Mouse (Mus musculus) liver, embryonic 11.5 days (tissue): Measurements from ENCODE around the gene Ddx43. TPM values are rescaled to one million over a fixed set of nuclear protein-coding genes. Genes with fewer than 3 reads are reported as not detected.
A peak's percentile ranks its signal among the peaks of the same experiment; 100 is the strongest.

Experiments
- ATAC-seq: fragments of 200-750 bp; cut with Nextera tagmentation; replicated peaks from 2 replicates; pipeline ENCODE4 v1.8.0; 2017; ENCODE audit warnings: moderate number of reproducible peaks, mild to moderate bottlenecking, moderate TSS enrichment, moderate library complexity; ENCODE audit not compliant: low FRiP score
- DNase-seq: peaks from one replicate; pipeline ENCODE4 v3.0.0-alpha.2; 2017; ENCODE audit warnings: low spot score
- H3K27ac ChIP-seq: fragments of 300-500 bp; sonication (generic); 2 replicates; pipeline ENCODE4 v1.5.1; 2014; ENCODE audit warnings: mild to moderate bottlenecking, low read depth, low read length, control low read depth
- H3K27me3 ChIP-seq: fragments of 300-500 bp; sonication (generic); replicated peaks from 2 replicates; pipeline ENCODE4 v1.6.1; 2014; ENCODE audit warnings: low read length, mixed read lengths; ENCODE audit not compliant: control insufficient read depth, insufficient read depth
- H3K36me3 ChIP-seq: fragments of 300-500 bp; sonication (generic); 2 replicates; pipeline ENCODE4 v1.6.1; 2014; ENCODE audit warnings: mild to moderate bottlenecking, low read length, moderate library complexity, mixed read lengths; ENCODE audit not compliant: control insufficient read depth, insufficient read depth
- H3K4me1 ChIP-seq: fragments of 300-500 bp; sonication (generic); replicated peaks from 2 replicates; pipeline ENCODE4 v1.6.1; 2014; ENCODE audit warnings: low read length, mixed read lengths; ENCODE audit not compliant: control insufficient read depth, insufficient read depth
- H3K4me2 ChIP-seq: fragments of 300-500 bp; sonication (generic); 2 replicates; pipeline ENCODE4 v1.6.1; 2014; ENCODE audit warnings: mild to moderate bottlenecking, control low read depth, moderate library complexity
- H3K4me3 ChIP-seq: fragments of 300-500 bp; sonication (generic); 2 replicates; pipeline ENCODE4 v1.5.1; 2014; ENCODE audit warnings: low read depth, low read length, control low read depth
- H3K9ac ChIP-seq: fragments of 300-500 bp; sonication (generic); 2 replicates; pipeline ENCODE4 v1.6.1; 2014; ENCODE audit warnings: low read depth, low read length, control low read depth
- H3K9me3 ChIP-seq: fragments of 300-500 bp; sonication (generic); 2 replicates; pipeline ENCODE4 v1.6.1; 2016; ENCODE audit warnings: low read length, inconsistent platforms, mixed read lengths; ENCODE audit not compliant: control insufficient read depth
- WGBS: fragments of 180-500 bp; shearing (Covaris S2); extraction: QIAGEN DNeasy Blood & Tissue Kit; methylation state at CpG from one replicate; pipeline ENCODE4 v1.1.7; 2014; 5-methylcytosine and 5-hydroxymethylcytosine counted together
- polyA plus RNA-seq: library from polyadenylated mRNA; unstranded; fragments of >200 nt; fragmentation: Nextera tagmentation; extraction: Ambion mirVana; gene quantifications from 2 replicates; pipeline ENCODE4 v1.2.1, GENCODE M21; 2014

Ddx43 gene
- polyA plus RNA-seq, 1 experiment from 2014 or later: 0.19 TPM

DNA sequence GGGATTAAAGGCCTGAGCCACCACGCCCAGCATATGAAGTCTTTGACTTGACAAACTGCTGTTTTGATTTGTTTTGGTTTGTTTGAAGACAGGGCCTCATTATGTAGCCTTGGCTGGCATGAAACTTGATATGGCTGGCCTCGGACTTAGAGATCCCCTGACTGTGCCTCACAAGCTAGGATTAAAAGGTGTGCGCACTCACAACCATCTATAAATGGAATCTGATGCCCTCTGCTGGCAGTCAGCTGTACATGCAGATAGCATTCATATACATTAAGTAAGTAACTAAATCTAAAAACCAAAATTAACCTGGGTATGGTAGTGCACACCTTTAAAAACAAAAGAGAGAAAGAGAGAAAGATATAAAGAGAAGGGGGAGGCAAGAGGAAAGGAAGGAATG, 9.7 kb upstream of the Ddx43 start:
- Histone ChIP-seq H3K9me3 (no peaks in the 10 kb centered on the region), H3K27ac (no peak overlapping the region), H3K36me3 (no peaks in the 10 kb centered on the region), H3K4me1 (no peaks in the 10 kb centered on the region), H3K4me3 (no peak overlapping the region), H3K4me2 (no peak overlapping the region), H3K27me3 (no peaks in the 10 kb centered on the region), H3K9ac (no peak overlapping the region)
- DNase-seq (no peak), ATAC-seq (no peak)
- 48% methylated on average over 3 of the region's 3 CpGs for WGBS

DNA sequence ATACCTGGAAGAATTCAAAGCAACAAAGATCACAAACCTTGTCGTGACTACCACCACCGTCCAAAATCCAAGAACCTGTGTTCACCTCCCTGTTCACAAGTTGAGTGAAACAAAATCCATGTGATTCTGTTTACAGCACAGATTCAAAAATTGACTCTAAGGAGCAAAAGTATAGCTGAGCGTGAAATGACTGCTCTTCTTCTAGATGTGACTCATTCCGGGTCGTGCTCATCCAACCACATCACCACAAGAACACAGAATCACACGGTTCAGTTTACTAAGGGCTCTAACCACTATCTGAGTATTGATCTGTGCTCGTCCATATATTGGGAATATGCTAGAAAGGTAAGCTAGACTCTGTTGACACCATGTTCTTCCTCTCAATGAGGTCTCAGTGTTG, 8.6 kb upstream of the Ddx43 start:
- ATAC-seq (no peak), DNase-seq (no peak)
- no peaks in the 10 kb centered on the region for H3K9me3 ChIP-seq
- H3K27ac ChIP-seq: no peak overlapping the region
- 75% methylated on average over 7 of the region's 7 CpGs for WGBS
- no peak overlapping the region for H3K4me3 ChIP-seq
- no peak overlapping the region for H3K9ac ChIP-seq
- no peaks in the 10 kb centered on the region for H3K36me3 ChIP-seq
- H3K4me1 ChIP-seq: no peaks in the 10 kb centered on the region
- peaks cover 3% of the 10 kb centered on the region for H3K27me3 ChIP-seq
- H3K4me2 ChIP-seq: no peak overlapping the region

DNA sequence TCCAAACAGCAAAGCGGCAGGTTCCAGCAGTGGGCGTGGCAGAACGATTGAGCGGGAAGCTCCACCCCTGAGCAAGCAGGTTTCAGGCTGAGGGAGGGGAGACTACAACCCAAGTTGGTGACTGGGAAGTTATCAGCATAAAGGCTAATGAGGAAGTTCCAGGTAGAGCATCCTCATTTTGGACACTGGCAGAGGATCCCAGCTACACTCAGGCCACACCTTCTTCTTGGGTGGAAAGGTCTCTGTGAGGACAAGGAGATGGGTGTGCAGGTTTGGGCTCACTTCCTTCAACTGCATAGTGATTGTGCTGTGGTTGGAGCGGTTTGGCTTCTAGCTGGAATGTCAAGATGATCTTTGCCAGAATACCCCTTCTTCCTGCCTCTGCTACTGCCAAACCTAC, 5.6 kb upstream of the Ddx43 start:
- 45% methylated on average over 5 of the region's 5 CpGs for WGBS
- no peak overlapping the region for H3K9ac ChIP-seq
- DNase-seq (no peak), ATAC-seq (no peak)
- H3K27ac ChIP-seq: no peak overlapping the region
- H3K4me3 ChIP-seq: no peak overlapping the region
- no peaks in the 10 kb centered on the region for H3K4me1 ChIP-seq
- H3K27me3 ChIP-seq: peaks cover 32% of the 10 kb centered on the region
- H3K36me3 ChIP-seq: no peaks in the 10 kb centered on the region
- no peak overlapping the region for H3K4me2 ChIP-seq
- no peaks in the 10 kb centered on the region for H3K9me3 ChIP-seq

DNA sequence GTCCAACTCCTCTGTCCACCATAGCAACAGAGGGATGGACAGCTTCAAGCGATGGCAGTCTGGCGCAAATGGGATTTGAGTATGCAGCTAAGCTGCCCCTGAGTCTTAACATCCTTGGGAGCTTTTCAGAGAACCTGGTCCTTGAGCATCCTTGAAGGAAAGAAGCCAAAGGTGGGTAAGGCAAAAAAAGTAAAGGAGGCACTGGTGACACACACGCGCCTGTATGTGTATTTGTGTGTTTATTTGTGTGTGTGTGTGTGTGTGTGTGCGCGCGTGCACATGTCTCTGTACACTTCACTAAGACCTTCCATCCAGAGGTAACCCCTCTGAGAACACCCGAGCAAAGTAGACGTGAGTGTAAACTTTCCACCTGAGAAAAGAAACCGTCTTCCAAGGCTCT, 1.8 kb upstream of the Ddx43 start:
- ATAC-seq (no peak), DNase-seq (no peak)
- H3K27ac ChIP-seq: no peak overlapping the region
- H3K4me3 ChIP-seq: no peak overlapping the region
- no peaks in the 10 kb centered on the region for H3K9me3 ChIP-seq
- 74% methylated on average over 10 of the region's 10 CpGs for WGBS
- H3K27me3 ChIP-seq: peaks cover 60% of the 10 kb centered on the region
- no peak overlapping the region for H3K4me2 ChIP-seq
- no peaks in the 10 kb centered on the region for H3K36me3 ChIP-seq
- peaks cover 7% of the 10 kb centered on the region; the same call in 1 of the 2 replicates for H3K4me1 ChIP-seq
- no peak overlapping the region for H3K9ac ChIP-seq

GRCm38 (mm10) chr9:78394602-78395001, 975 bp upstream of the Ddx43 start:
- Histone ChIP-seq H3K4me2 (no peak overlapping the region), H3K4me3 (no peak overlapping the region), H3K4me1 (peaks cover 7% of the 10 kb centered on the region; the same call in 1 of the 2 replicates), H3K9ac (no peak overlapping the region), H3K9me3 (no peaks in the 10 kb centered on the region), H3K27me3 (peaks cover 66% of the 10 kb centered on the region), H3K36me3 (no peaks in the 10 kb centered on the region), H3K27ac (no peak overlapping the region)
- ATAC-seq (no peak), DNase-seq (no peak)
- WGBS: 62% methylated on average over 7 of the region's 7 CpGs

DNA sequence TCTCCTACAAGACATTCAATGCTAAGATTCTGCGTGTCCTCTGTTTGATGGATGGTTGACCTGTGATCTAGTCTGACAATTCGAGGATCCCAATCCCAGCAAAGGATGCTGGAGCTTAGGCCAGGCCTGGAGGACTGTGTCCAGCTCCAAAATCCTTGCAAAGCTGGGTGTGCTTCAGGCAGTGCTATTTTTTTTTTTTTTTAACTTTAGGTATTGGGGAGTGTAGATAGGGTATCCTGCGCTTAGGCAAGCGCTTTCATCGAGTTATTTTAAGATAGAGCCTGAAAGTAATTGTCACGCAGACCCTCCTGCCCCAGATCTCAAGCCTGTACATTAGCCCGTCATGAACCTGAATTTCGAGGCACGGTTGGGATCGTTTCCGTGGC, 340 bp upstream of the Ddx43 start:
- Histone ChIP-seq H3K27me3 (peaks cover 67% of the 10 kb centered on the region), H3K9ac (no peak overlapping the region), H3K4me3 (peak overlapping the region; percentile 46; the same call in 1 of the 2 replicates), H3K4me1 (peaks cover 7% of the 10 kb centered on the region; the same call in 1 of the 2 replicates), H3K4me2 (peak overlapping the region; percentile 66), H3K36me3 (no peaks in the 10 kb centered on the region), H3K27ac (no peak overlapping the region), H3K9me3 (no peaks in the 10 kb centered on the region)
- WGBS: 33% methylated on average over 11 of the region's 11 CpGs
- ATAC-seq (no peak), DNase-seq (no peak)

GRCm38 (mm10) chr9:78396517-78396916, 940 bp downstream of the Ddx43 start:
- no peak overlapping the region for H3K27ac ChIP-seq
- no peak for ATAC-seq
- 48% methylated on average over 9 of the region's 9 CpGs for WGBS
- no peak for DNase-seq
- peaks cover 7% of the 10 kb centered on the region; the same call in 1 of the 2 replicates for H3K4me1 ChIP-seq
- H3K9ac ChIP-seq: no peak overlapping the region
- peaks cover 64% of the 10 kb centered on the region for H3K27me3 ChIP-seq
- no peak overlapping the region for H3K4me3 ChIP-seq
- no peaks in the 10 kb centered on the region for H3K9me3 ChIP-seq
- H3K36me3 ChIP-seq: no peaks in the 10 kb centered on the region
- no peak overlapping the region; the same call in 1 of the 2 replicates for H3K4me2 ChIP-seq

- 79% methylated on average over 5 of the region's 5 CpGs for WGBS
- H3K4me2 ChIP-seq: no peak overlapping the region
- H3K9ac ChIP-seq: no peak overlapping the region
- DNase-seq: no peak
- peaks cover 29% of the 10 kb centered on the region for H3K27me3 ChIP-seq
- peaks cover 5% of the 10 kb centered on the region; the same call in 1 of the 2 replicates for H3K4me1 ChIP-seq
- no peaks in the 10 kb centered on the region for H3K36me3 ChIP-seq
- no peaks in the 10 kb centered on the region for H3K9me3 ChIP-seq
- no peak overlapping the region for H3K27ac ChIP-seq
- no peak overlapping the region for H3K4me3 ChIP-seq
- no peak for ATAC-seq
Measured at GRCm38 (mm10) chr9:78400570-78400969, 5.0 kb downstream of the Ddx43 start.

DNA sequence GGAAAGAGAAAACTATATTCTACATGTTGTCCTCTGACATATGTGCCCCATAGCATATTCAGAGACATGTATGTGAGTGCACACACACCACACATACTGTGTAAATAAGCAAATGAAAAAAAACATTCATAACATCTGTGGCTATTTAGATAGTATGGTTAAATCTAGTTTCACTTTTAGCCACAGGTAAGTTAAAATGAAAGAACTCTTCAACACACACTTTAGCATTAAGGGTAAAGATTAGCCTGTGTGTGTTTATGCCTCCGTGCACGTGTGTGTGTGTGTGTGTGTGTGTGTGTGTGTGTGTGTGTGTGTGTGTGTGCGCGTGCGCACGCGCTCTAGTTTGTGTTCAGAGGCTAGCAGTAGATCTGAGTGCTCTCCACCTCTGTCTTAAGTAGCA, 6.0 kb downstream of the Ddx43 start:
- no peak overlapping the region for H3K9ac ChIP-seq
- no peak overlapping the region for H3K4me3 ChIP-seq
- no peak overlapping the region for H3K27ac ChIP-seq
- DNase-seq (no peak), ATAC-seq (no peak)
- peaks cover 19% of the 10 kb centered on the region for H3K27me3 ChIP-seq
- H3K9me3 ChIP-seq: no peaks in the 10 kb centered on the region
- 87% methylated on average over 7 of the region's 7 CpGs for WGBS
- H3K4me1 ChIP-seq: no peaks in the 10 kb centered on the region
- H3K36me3 ChIP-seq: no peaks in the 10 kb centered on the region
- no peak overlapping the region for H3K4me2 ChIP-seq
